Mouse (Mus musculus) kidney, postnatal 4 days (tissue): ENCODE measurements at regions not wholly inside any gene's neighbourhood (a gene's known extent, or its start where the extent isn't known, plus 50 kb on each side); places are given as distances from the start of the nearest gene placed in this dataset.

Experiments used
- DNase-seq, 2 experiments: peaks; one replicate each; pipeline ENCODE4 v3.0.0; 2021; ENCODE audit warnings: mixed read lengths in 2 of 2

GRCm38 (mm10) chr13:48717036-48717435, 54.2 kb downstream of the Barx1 start:
- DNase-seq: no peak

- no peak for DNase-seq
Observed at GRCm38 (mm10) chr13:48717451-48717850, 54.7 kb downstream of the Barx1 start.

GRCm38 (mm10) chr13:48723676-48724075, 60.9 kb downstream of the Barx1 start:
- no peak for DNase-seq

- DNase-seq: no peak
Observed at GRCm38 (mm10) chr13:48726430-48726829, 63.6 kb downstream of the Barx1 start.

- DNase-seq: peak; percentile 65 to 71
Observed at GRCm38 (mm10) chr13:48731046-48731996, 68.5 kb downstream of the Barx1 start.

GRCm38 (mm10) chr13:48732168-48732841, 69.5 kb downstream of the Barx1 start:
- DNase-seq: peak; percentile 65 to 72

- no peak for DNase-seq
Observed at GRCm38 (mm10) chr13:48734985-48735384, 72.2 kb downstream of the Barx1 start.

- no peak for DNase-seq
Observed at GRCm38 (mm10) chr13:48745566-48745965, 82.8 kb downstream of the Barx1 start.

- DNase-seq: no peak
Observed at GRCm38 (mm10) chr13:48746301-48746700, 83.5 kb downstream of the Barx1 start.
